30 mouse cellular contexts compared by ENCODE assay signal in genomic region chr2:91424061-91424720, GRCm38 (mm10). TPM values are rescaled to one million over a fixed set of nuclear protein-coding genes. Genes with fewer than 3 reads are reported as not detected.
A peak's percentile ranks its signal among the peaks of the same experiment; 100 is the strongest.
DNase-seq lines count a peak whose midpoint lies in the region; ATAC-seq and TF ChIP-seq lines count a peak whose summit lies in the region.
"Had no signal": no experiment of that assay in that cellular context is flagged by ENCODE, and none has a peak within 500 bp of the region (broad histone marks: within the 10 kb centered on the region; RNA-seq: fewer than 3 reads in every experiment).

No protein-coding gene starts in this region.

- H3K4me3 ChIP-seq in limb, embryonic 15.5 days, result no peak overlapping the region
- H3K4me3 ChIP-seq in limb, embryonic 10.5 days, result no peak overlapping the region
- no peak overlapping the region for H3K4me3 ChIP-seq in intestine, postnatal 0 days (ENCODE audit: low read depth, low read length)
- H3K4me3 ChIP-seq: forebrain, embryonic 10.5 days; forebrain, embryonic 15.5 days; layer of hippocampus, adult 2 months; megakaryocyte, embryonic 14.5 days; midbrain, embryonic 12.5 days; neural tube, embryonic 13.5 days had no signal

- 74% methylated on average over 7 of the region's 7 CpGs for WGBS in limb, embryonic 15.5 days
- 89% methylated on average over 7 of the region's 7 CpGs for WGBS in limb, embryonic 10.5 days
- 57% methylated on average over 7 of the region's 7 CpGs for WGBS in intestine, postnatal 0 days

- H3K36me3 ChIP-seq in limb, embryonic 15.5 days, result peaks cover 17% of the 10 kb centered on the region
- H3K36me3 ChIP-seq in limb, embryonic 10.5 days, result peaks cover 20% of the 10 kb centered on the region
- peaks cover 4% of the 10 kb centered on the region; the same call in 1 of the 2 replicates for H3K36me3 ChIP-seq in intestine, postnatal 0 days (ENCODE audit: control insufficient read depth, insufficient read depth)

- no peaks in the 10 kb centered on the region for H3K9me3 ChIP-seq in limb, embryonic 15.5 days
- no peaks in the 10 kb centered on the region for H3K9me3 ChIP-seq in limb, embryonic 10.5 days (replicated peaks)
- H3K9me3 ChIP-seq in intestine, postnatal 0 days (ENCODE audit: control insufficient read depth), result no peaks in the 10 kb centered on the region
- H3K9me3 ChIP-seq: forebrain, embryonic 15.5 days; midbrain, embryonic 12.5 days had no signal

- H3K9ac ChIP-seq in limb, embryonic 15.5 days, result no peak overlapping the region
- no peak overlapping the region for H3K9ac ChIP-seq in intestine, postnatal 0 days (ENCODE audit: low read depth, low read length)
- H3K9ac ChIP-seq: forebrain, embryonic 15.5 days; liver, embryonic 14.5 days; midbrain, embryonic 12.5 days; neural tube, embryonic 13.5 days had no signal

- DNase-seq in limb, embryonic 10.5 days (ENCODE audit: low spot score), result no peak
- DNase-seq in urinary bladder, postnatal 25 days (ENCODE audit: low spot score), result peak; percentile 15
- DNase-seq in urinary bladder, postnatal 4 days (ENCODE audit: low spot score in 2 of 2), result no peak
- DNase-seq in urinary bladder, postnatal 36 days (ENCODE audit: low spot score in 2 of 2), result peak; percentile 2 to 7
- no peak for DNase-seq in kidney, postnatal 14 days
- DNase-seq: adrenal gland, postnatal 25 days; cerebellum, adult 2 months; cerebellum, postnatal 14 days; gastrocnemius, postnatal 25 days; heart, adult 18-20 months; kidney, adult 11 months; kidney, postnatal 25 days; left cerebral cortex, postnatal 4 days; liver; lung, adult 2 months; lung, postnatal 36 days; thymus, adult 18-20 months; thymus, postnatal 25 days had no signal

- no peak overlapping the region for H3K4me2 ChIP-seq in limb, embryonic 15.5 days
- no peak overlapping the region for H3K4me2 ChIP-seq in intestine, postnatal 0 days (replicated peaks; ENCODE audit: low read depth)
- H3K4me2 ChIP-seq: forebrain, embryonic 15.5 days; heart, embryonic 11.5 days; midbrain, embryonic 12.5 days; neural tube, embryonic 13.5 days had no signal

- H3K4me1 ChIP-seq in limb, embryonic 15.5 days, result no peaks in the 10 kb centered on the region
- H3K4me1 ChIP-seq in limb, embryonic 10.5 days, result no peaks in the 10 kb centered on the region
- H3K4me1 ChIP-seq in intestine, postnatal 0 days (replicated peaks; ENCODE audit: control insufficient read depth, insufficient read depth, low read length), result 0 out of 2 replicates have a peak, but pooled peaks cover 4% of the 10 kb centered on the region
- H3K4me1 ChIP-seq: megakaryocyte, embryonic 14.5 days had no signal

- no peak for TF ChIP-seq CTCF in intestine, postnatal 0 days (IDR thresholded peaks at IDR 0.05; ENCODE audit: low read depth)

- no peak overlapping the region for H3K27ac ChIP-seq in limb, embryonic 15.5 days
- H3K27ac ChIP-seq in limb, embryonic 10.5 days, result no peak overlapping the region
- H3K27ac ChIP-seq in intestine, postnatal 0 days (ENCODE audit: low read depth, low read length), result peak overlapping the region; percentile 54; the same call in 1 of the 2 replicates
- H3K27ac ChIP-seq: forebrain, embryonic 10.5 days; forebrain, embryonic 15.5 days; layer of hippocampus, adult 2 months; liver, embryonic 14.5 days; midbrain, embryonic 12.5 days; neural tube, embryonic 13.5 days had no signal

- 0 out of 2 replicates have a peak, but pooled peaks have one; percentile 61 for ATAC-seq in limb, embryonic 15.5 days (ENCODE audit: insufficient number of reproducible peaks, low FRiP score, low TSS enrichment, low read depth)
- ATAC-seq in intestine, postnatal 0 days, result peak; percentile 62
- no peak for ATAC-seq in monocyte, adult 5-6 weeks (replicated peaks; ENCODE audit: insufficient number of reproducible peaks, low FRiP score, low TSS enrichment, poor library complexity, severe bottlenecking)
- ATAC-seq: forebrain, embryonic 15.5 days; hindbrain, embryonic 16.5 days had no signal

- H3K27me3 ChIP-seq in limb, embryonic 15.5 days, result no peaks in the 10 kb centered on the region
- H3K27me3 ChIP-seq in limb, embryonic 10.5 days (ENCODE audit: low read depth, poor library complexity, severe bottlenecking), result no peaks in the 10 kb centered on the region
- H3K27me3 ChIP-seq in intestine, postnatal 0 days (replicated peaks; ENCODE audit: control insufficient read depth, insufficient read depth, low read length), result no peaks in the 10 kb centered on the region
- H3K27me3 ChIP-seq: forebrain, embryonic 15.5 days; midbrain, embryonic 12.5 days; neural tube, embryonic 13.5 days had no signal

RNA-seq across cellular contexts. Expression of gene 1110051M20Rik, which starts 20.3 kb away (rescaled TPM):
- polyA plus RNA-seq in limb, embryonic 15.5 days (2015; fragmentation: Nextera tagmentation; extraction: Ambion mirVana), result 51.6 and 54.1 TPM in 2 replicates
- 63.9 and 78.3 TPM in 2 replicates for polyA plus RNA-seq in limb, embryonic 10.5 days (2016; fragmentation: Nextera tagmentation; extraction: Ambion mirVana)
- 13.5 and 15.6 TPM in 2 replicates for polyA plus RNA-seq in intestine, postnatal 0 days (2015; fragmentation: Nextera tagmentation; extraction: Ambion mirVana)
- total RNA-seq in monocyte, adult 5-6 weeks (2017), result 4.0 to 12.7 TPM (median 5.5 TPM) in 3 replicates

RNA-seq across cellular contexts. Expression of gene Lrp4, which starts 33.1 kb away (rescaled TPM):
- polyA plus RNA-seq in limb, embryonic 15.5 days (2015; fragmentation: Nextera tagmentation; extraction: Ambion mirVana), result 9.3 and 9.6 TPM in 2 replicates
- polyA plus RNA-seq in limb, embryonic 10.5 days (2016; fragmentation: Nextera tagmentation; extraction: Ambion mirVana), result 6.5 and 6.9 TPM in 2 replicates
- 4.9 and 5.4 TPM in 2 replicates for polyA plus RNA-seq in intestine, postnatal 0 days (2015; fragmentation: Nextera tagmentation; extraction: Ambion mirVana)
- 1.4 to 2.5 TPM (median 1.6 TPM) in 3 replicates for total RNA-seq in monocyte, adult 5-6 weeks (2017)

Comparison
In these comparisons a context has a peak if more than half of its experiments do, and no peak if none do; other contexts are left out.
1. DNase-seq: peak in urinary bladder, postnatal 25 days (single experiment) and urinary bladder, postnatal 36 days (2 of 2); none in limb, embryonic 10.5 days (single experiment), urinary bladder, postnatal 4 days (0 of 2) and kidney, postnatal 14 days (single experiment).